In the genomic region with DNA sequence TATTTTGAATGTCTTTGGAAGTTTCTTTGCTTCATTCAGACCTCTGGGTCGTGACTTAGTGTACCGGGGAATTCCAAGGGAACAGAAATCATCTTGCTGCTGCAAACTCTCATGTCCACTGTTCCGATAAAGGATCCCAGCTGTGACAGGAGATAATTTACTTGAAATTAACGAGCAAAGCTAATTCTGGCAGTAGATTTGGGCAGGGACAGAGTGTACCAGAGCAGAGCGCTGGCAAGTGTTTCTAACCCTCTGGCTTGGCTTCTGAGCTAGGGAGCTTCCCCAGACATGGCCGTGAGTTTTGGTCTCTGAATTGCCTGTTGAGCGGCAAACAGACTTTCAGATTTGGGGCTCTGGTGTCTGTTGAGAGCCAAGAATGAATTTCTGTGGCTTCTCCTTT, we compare ENCODE assay signal across 12 mouse cellular contexts. TPM values are rescaled to one million over a fixed set of nuclear protein-coding genes. Genes with fewer than 3 reads are reported as not detected.
DNase-seq lines count a peak whose midpoint lies in the region; ATAC-seq and TF ChIP-seq lines count a peak whose summit lies in the region.
"Had no signal": no experiment of that assay in that cellular context is flagged by ENCODE, and none has a peak within 500 bp of the region (broad histone marks: within the 10 kb centered on the region; RNA-seq: fewer than 3 reads in every experiment).

No protein-coding gene starts in this region.

- H3K4me1 ChIP-seq in thymus, adult 2 months (replicated peaks; ENCODE audit: control insufficient read depth, insufficient read depth, low read length): no peaks in the 10 kb centered on the region

- CTCF ChIA-PET in Patski (lab: Charles Lee): interaction anchor here (0.8 to 1.4 kb wide), 5 partner anchors 11 to 24 kb away, joined by 3 read pairs; no protein-coding TSS in a partner anchor

- POLR2A ChIA-PET in Patski (lab: Charles Lee): interaction anchor here (2.7 kb wide), 1 partner anchor 11 kb away, joined by 8 read pairs; no protein-coding TSS in a partner anchor

- TF ChIP-seq CTCF in gastrocnemius, adult 2 months (IDR thresholded peaks at IDR 0.05): no peak
- TF ChIP-seq CTCF in Patski (IDR thresholded peaks at IDR 0.05): no peak
- TF ChIP-seq CTCF in thymus, adult 2 months (IDR thresholded peaks at IDR 0.05; ENCODE audit: borderline replicate concordance, control insufficient read depth, extremely low read depth, insufficient read depth, low read length, poor library complexity): no peak

- no peak for TF ChIP-seq POLR2A in thymus, adult 2 months (IDR thresholded peaks at IDR 0.05; ENCODE audit: control insufficient read depth, extremely low read depth, insufficient read depth, low read length, poor library complexity)

- 84% methylated on average over 7 of the region's 7 CpGs for WGBS in thymus, adult 2 months

- in situ Hi-C loops in Patski (cut with MboI; ENCODE audit: low pct_unique_long_range_greater_than_20kb): no loop called here

- H3K4me3 ChIP-seq in gastrocnemius, adult 2 months: peak overlapping the region; percentile 29
- H3K4me3 ChIP-seq in thymus, adult 2 months (ENCODE audit: control insufficient read depth, insufficient read depth, low read length): no peak overlapping the region
- H3K4me3 ChIP-seq: hindbrain, embryonic 12.5 days; left cerebral cortex, adult 2 months; neural tube, embryonic 13.5 days had no signal

- peak; percentile 83 for ATAC-seq in Patski

- H3K27ac ChIP-seq in gastrocnemius, adult 2 months: peak overlapping the region; percentile 57
- H3K27ac ChIP-seq in thymus, adult 2 months (ENCODE audit: control insufficient read depth, insufficient read depth, low read length): no peak overlapping the region
- H3K27ac ChIP-seq: hindbrain, embryonic 12.5 days; left cerebral cortex, adult 2 months; neural tube, embryonic 13.5 days had no signal

- peak; percentile 66 for DNase-seq in gastrocnemius, adult 2 months
- DNase-seq in gastrocnemius, postnatal 4 days (ENCODE audit: low spot score in 2 of 2): no peak
- DNase-seq in Patski (ENCODE audit: low read depth, low spot score): peak; percentile 24
- DNase-seq in heart, postnatal 10 days: peak; percentile 51 to 65
- peak; percentile 31 to 49 for DNase-seq in kidney, postnatal 4 days
- no peak for DNase-seq in retina, embryonic 14.5 days (ENCODE audit: low spot score)
- DNase-seq in thymus, adult 2 months: no peak
- DNase-seq in right cerebral cortex, adult 2 months (ENCODE audit: low spot score in 2 of 2): no peak
- DNase-seq: cerebellum, adult 11-12 months had no signal

- intact Hi-C loops in gastrocnemius, adult 2 months (cut with DNase I): no loop called here
- intact Hi-C loops in heart, postnatal 10 days (cut with DNase I): no loop called here

- no peaks in the 10 kb centered on the region for H3K36me3 ChIP-seq in thymus, adult 2 months (ENCODE audit: control insufficient read depth, insufficient read depth, low read length)
- H3K36me3 ChIP-seq: hindbrain, embryonic 12.5 days; neural tube, embryonic 13.5 days had no signal

- H3K27me3 ChIP-seq in Patski: no peaks in the 10 kb centered on the region
- H3K27me3 ChIP-seq in thymus, adult 2 months (ENCODE audit: control insufficient read depth, insufficient read depth, low read length): no peaks in the 10 kb centered on the region
- H3K27me3 ChIP-seq: hindbrain, embryonic 12.5 days; neural tube, embryonic 13.5 days had no signal

RNA-seq across cellular contexts. Expression of gene Fam180a, which starts 23.8 kb away (rescaled TPM):
- total RNA-seq in gastrocnemius, adult 2 months (2021): 1 to 10 TPM in 1 of 2 experiments, under 1 TPM in 1; 0.36 to 2.0 TPM
- total RNA-seq in gastrocnemius, postnatal 4 days (2021): 1 to 10 TPM in 1 of 2 experiments, under 1 TPM in 1; 0.21 to 1.0 TPM
- polyA plus RNA-seq in Patski (2021): not detected
- 1 to 10 TPM in 1 of 2 experiments, under 1 TPM in 1; 0.74 to 1.3 TPM for total RNA-seq in heart, postnatal 10 days (2021)
- 0.10 and 0.15 TPM in 2 replicates for polyA plus RNA-seq in thymus, adult 2 months (2012; rRNA removed)

RNA-seq across cellular contexts. Expression of gene Slc13a4, which starts 41.9 kb away (rescaled TPM):
- under 1 TPM in 1 of 2 experiments, not detected in 1; 0.06 TPM for total RNA-seq in gastrocnemius, adult 2 months (2021)
- total RNA-seq in gastrocnemius, postnatal 4 days (2021): under 1 TPM; 0.15 to 0.39 TPM
- polyA plus RNA-seq in Patski (2021): not detected
- total RNA-seq in heart, postnatal 10 days (2021): under 1 TPM; 0.12 TPM
- polyA plus RNA-seq in thymus, adult 2 months (2012; rRNA removed): 0.26 and 0.34 TPM in 2 replicates

Comparison
In these comparisons a context has a peak if more than half of its experiments do, and no peak if none do; other contexts are left out.
1. DNase-seq: peak in gastrocnemius, adult 2 months (single experiment), Patski (single experiment), heart, postnatal 10 days (2 of 2) and kidney, postnatal 4 days (2 of 2); none in gastrocnemius, postnatal 4 days (0 of 2), retina, embryonic 14.5 days (single experiment), thymus, adult 2 months (single experiment) and right cerebral cortex, adult 2 months (0 of 2).